Mouse (Mus musculus) heart, postnatal 0 days (tissue): ENCODE results near the gene Nat8. TPM values are rescaled to one million over a fixed set of nuclear protein-coding genes. Genes with fewer than 3 reads are reported as not detected.
A peak's percentile ranks its signal among the peaks of the same experiment; 100 is the strongest.

ENCODE experiments used
- ATAC-seq: fragments of 200-750 bp; cut with Nextera tagmentation; 2 replicates; pipeline ENCODE4 v1.8.0; 2017; ENCODE audit warnings: low read depth, moderate number of reproducible peaks, moderate library complexity; ENCODE audit not compliant: insufficient read depth
- DNase-seq: peaks from one replicate; pipeline ENCODE4 v3.0.0-alpha.2; 2016; ENCODE audit warnings: low spot score
- H3K27ac ChIP-seq: fragments of 300-500 bp; sonication (generic); 2 replicates; pipeline ENCODE4 v1.5.1; 2014; ENCODE audit warnings: low read depth, mild to moderate bottlenecking
- H3K27me3 ChIP-seq: fragments of 300-500 bp; sonication (generic); 2 replicates; pipeline ENCODE4 v1.6.1; 2014; ENCODE audit warnings: low read length, mixed read lengths; ENCODE audit not compliant: control insufficient read depth, insufficient read depth
- H3K36me3 ChIP-seq: fragments of 300-500 bp; sonication (generic); replicated peaks from 2 replicates; pipeline ENCODE4 v1.6.1; 2014; ENCODE audit warnings: low read length, mixed read lengths; ENCODE audit not compliant: control insufficient read depth, insufficient read depth
- H3K4me1 ChIP-seq: fragments of 300-500 bp; sonication (generic); 2 replicates; pipeline ENCODE4 v1.6.1; 2014; ENCODE audit warnings: antibody characterized with exemption; ENCODE audit not compliant: control insufficient read depth, insufficient read depth
- H3K4me2 ChIP-seq: fragments of 300-500 bp; sonication (generic); 2 replicates; pipeline ENCODE4 v1.6.1; 2014; ENCODE audit warnings: low read depth, mild to moderate bottlenecking, low read length, moderate library complexity
- H3K4me3 ChIP-seq: fragments of 300-500 bp; sonication (generic); 2 replicates; pipeline ENCODE4 v1.5.1; 2014; ENCODE audit warnings: low read depth, low read length
- H3K9ac ChIP-seq: fragments of 300-500 bp; sonication (generic); replicated peaks from 2 replicates; pipeline ENCODE4 v1.6.1; 2014; ENCODE audit warnings: low read depth, low read length, mixed read lengths
- H3K9me3 ChIP-seq: fragments of 300-500 bp; sonication (generic); replicated peaks from 2 replicates; pipeline ENCODE4 v1.6.1; 2016; ENCODE audit warnings: low read length; ENCODE audit not compliant: control insufficient read depth
- CTCF ChIP-seq: IDR thresholded peaks from 2 replicates; pipeline ENCODE4 v1.5.1; 2016; ENCODE audit warnings: antibody characterized with exemption, control low read depth, low read depth
- EP300 ChIP-seq: IDR thresholded peaks from 2 replicates; pipeline ENCODE4 v1.6.1; 2016; ENCODE audit warnings: antibody characterized with exemption, low read depth
- WGBS: fragments of 180-500 bp; shearing (Covaris S2); extraction: QIAGEN DNeasy Blood & Tissue Kit; methylation state at CpG from one replicate; pipeline ENCODE4 v1.1.7; 2014; 5-methylcytosine and 5-hydroxymethylcytosine counted together
- polyA plus RNA-seq: library from polyadenylated mRNA; unstranded; fragments of >200 nt; fragmentation: Nextera tagmentation; extraction: Ambion mirVana; gene quantifications from 2 replicates; pipeline ENCODE4 v1.2.1, GENCODE M21; 2015
- total RNA-seq: library from RNA; depleted of rRNA; stranded (reverse); fragments of >200 nt; gene quantifications from 2 replicates; pipeline ENCODE4 v1.2.3, GENCODE M21; 2014; ENCODE audit warnings: low replicate concordance

Nat8 gene
- total and polyA plus RNA-seq, 2 experiments from 2014 or later, result not detected

DNA sequence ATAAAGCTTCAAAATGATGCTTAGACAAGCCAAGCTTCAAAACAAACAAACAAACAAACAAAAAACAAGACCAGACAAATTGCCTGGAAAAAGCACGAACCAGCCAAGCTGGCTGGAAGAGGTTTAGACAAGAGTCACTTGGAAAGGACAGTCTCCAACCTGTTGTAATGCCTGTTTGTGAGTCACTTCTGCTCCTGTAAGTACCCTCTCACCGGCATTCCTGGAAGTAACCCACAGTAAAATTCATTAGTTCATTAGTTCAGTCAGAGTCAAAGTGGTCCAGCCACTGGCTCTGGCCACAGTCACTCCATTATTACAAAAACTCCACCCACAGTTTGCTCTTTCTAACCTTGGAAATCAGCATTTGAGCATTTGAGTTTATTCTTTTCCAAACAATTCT, 32.0 kb upstream of the Nat8 start:
- DNase-seq (no peak), ATAC-seq (no peak)
- no peak overlapping the region for H3K9ac ChIP-seq
- WGBS, result 84% methylated on average over 2 of the region's 2 CpGs
- no peaks in the 10 kb centered on the region for H3K36me3 ChIP-seq
- TF ChIP-seq CTCF (no peak), EP300 (no peak)
- H3K9me3 ChIP-seq, result no peaks in the 10 kb centered on the region
- H3K27me3 ChIP-seq, result no peaks in the 10 kb centered on the region
- no peak overlapping the region for H3K4me2 ChIP-seq
- H3K4me3 ChIP-seq, result no peak overlapping the region
- H3K27ac ChIP-seq, result no peak overlapping the region
- H3K4me1 ChIP-seq, result no peaks in the 10 kb centered on the region

DNA sequence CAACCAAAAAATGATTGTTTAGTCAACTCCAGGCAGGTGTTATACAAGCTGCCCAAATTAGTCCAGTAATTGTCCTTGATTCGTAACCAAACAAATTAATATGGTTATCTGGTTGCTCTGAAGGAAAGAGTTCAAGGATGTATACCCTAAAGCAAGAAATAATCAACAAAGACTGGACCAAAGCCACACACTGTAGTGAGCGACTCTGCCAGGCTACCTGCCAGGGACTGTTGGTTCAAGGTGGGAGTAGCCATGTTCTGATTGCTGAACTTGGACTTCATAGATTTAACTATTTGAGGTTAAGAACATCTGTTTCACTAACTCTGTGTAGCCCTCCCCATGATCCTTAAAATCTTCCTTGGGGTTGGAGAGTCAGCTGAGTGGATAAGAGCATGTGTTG, 31.3 kb upstream of the Nat8 start:
- ATAC-seq, result no peak
- WGBS, result 82% methylated on average over 2 of the region's 2 CpGs
- H3K27ac ChIP-seq, result no peak overlapping the region
- no peaks in the 10 kb centered on the region for H3K9me3 ChIP-seq
- H3K4me3 ChIP-seq, result no peak overlapping the region
- H3K4me1 ChIP-seq, result no peaks in the 10 kb centered on the region
- H3K27me3 ChIP-seq, result no peaks in the 10 kb centered on the region
- H3K9ac ChIP-seq, result no peak overlapping the region
- no peak for TF ChIP-seq CTCF
- TF ChIP-seq EP300, result no peak
- DNase-seq, result no peak
- no peaks in the 10 kb centered on the region for H3K36me3 ChIP-seq
- no peak overlapping the region for H3K4me2 ChIP-seq

DNA sequence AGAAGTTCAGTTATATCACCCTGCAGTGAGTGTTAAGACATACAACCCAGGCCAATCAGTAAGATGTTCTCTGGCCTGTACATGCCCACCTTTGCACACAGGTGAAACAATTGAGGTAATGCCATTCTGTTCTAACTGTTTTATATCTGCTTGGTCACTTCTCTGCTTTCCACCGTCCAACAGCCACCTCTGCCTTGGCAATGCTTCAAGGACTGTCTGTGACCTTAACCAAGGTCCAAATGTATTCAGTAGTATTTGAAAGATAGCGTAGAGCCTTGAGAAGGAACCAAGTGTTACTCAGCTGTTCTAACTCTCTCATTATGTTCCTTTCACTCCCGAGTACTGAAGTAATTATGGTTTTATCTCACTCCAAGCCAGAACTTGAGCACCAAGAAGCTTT, 30.7 kb upstream of the Nat8 start:
- Histone ChIP-seq H3K9ac (no peak overlapping the region), H3K27me3 (no peaks in the 10 kb centered on the region), H3K4me1 (no peaks in the 10 kb centered on the region), H3K9me3 (no peaks in the 10 kb centered on the region), H3K4me3 (no peak overlapping the region), H3K36me3 (no peaks in the 10 kb centered on the region), H3K4me2 (no peak overlapping the region), H3K27ac (no peak overlapping the region)
- WGBS, result 54% methylated on average over 3 of the region's 3 CpGs
- DNase-seq (no peak), ATAC-seq (no peak)
- TF ChIP-seq CTCF (no peak), EP300 (no peak)

GRCm38 (mm10) chr6:85861247-85861646, 29.4 kb upstream of the Nat8 start:
- Histone ChIP-seq H3K4me3 (no peak overlapping the region), H3K4me1 (no peaks in the 10 kb centered on the region), H3K27ac (no peak overlapping the region), H3K4me2 (no peak overlapping the region), H3K9me3 (no peaks in the 10 kb centered on the region), H3K27me3 (no peaks in the 10 kb centered on the region), H3K9ac (no peak overlapping the region), H3K36me3 (no peaks in the 10 kb centered on the region)
- 76% methylated on average over 3 of the region's 3 CpGs for WGBS
- no peak for ATAC-seq
- no peak for DNase-seq
- TF ChIP-seq CTCF (no peak), EP300 (no peak)

GRCm38 (mm10) chr6:85856194-85856678, 24.4 kb upstream of the Nat8 start:
- 47% methylated on average over 1 of the region's 1 CpGs for WGBS
- Histone ChIP-seq H3K27me3 (no peaks in the 10 kb centered on the region), H3K27ac (no peak overlapping the region), H3K9me3 (no peaks in the 10 kb centered on the region), H3K36me3 (no peaks in the 10 kb centered on the region), H3K4me1 (no peaks in the 10 kb centered on the region), H3K4me3 (no peak overlapping the region), H3K4me2 (no peak overlapping the region), H3K9ac (no peak overlapping the region)
- ATAC-seq (peak; percentile 49; the same call in 1 of the 2 replicates), DNase-seq (peak; percentile 21)
- TF ChIP-seq EP300 (no peak), CTCF (no peak)

- 70% methylated on average over 3 of the region's 3 CpGs for WGBS
- Histone ChIP-seq H3K9me3 (no peaks in the 10 kb centered on the region), H3K9ac (no peak overlapping the region), H3K27ac (no peak overlapping the region), H3K4me2 (no peak overlapping the region), H3K27me3 (no peaks in the 10 kb centered on the region), H3K4me1 (no peaks in the 10 kb centered on the region), H3K4me3 (no peak overlapping the region), H3K36me3 (no peaks in the 10 kb centered on the region)
- ATAC-seq (no peak), DNase-seq (no peak)
- TF ChIP-seq EP300, result no peak
- TF ChIP-seq CTCF, result no peak
Measured at GRCm38 (mm10) chr6:85853481-85853880, 21.6 kb upstream of the Nat8 start.
